19 mouse cellular contexts compared by ENCODE assay signal in genomic region chr15:96689919-96690318, GRCm38 (mm10).
"Had no signal": no experiment of that assay in that cellular context is flagged by ENCODE, and none has a peak within 500 bp of the region (broad histone marks: within the 10 kb centered on the region; RNA-seq: fewer than 3 reads in every experiment).

No protein-coding gene starts in this region.

- H3K27ac ChIP-seq: kidney, postnatal 0 days; layer of hippocampus, adult 2 months; limb, embryonic 15.5 days; liver, embryonic 14.5 days; macrophage; midbrain, embryonic 12.5 days; midbrain, embryonic 15.5 days; neural tube, embryonic 12.5 days; neural tube, embryonic 15.5 days; stomach, embryonic 15.5 days had no signal

- H3K27me3 ChIP-seq: limb, embryonic 15.5 days; midbrain, embryonic 12.5 days; midbrain, embryonic 15.5 days; neural tube, embryonic 12.5 days; neural tube, embryonic 15.5 days; stomach, embryonic 15.5 days had no signal

- H3K4me3 ChIP-seq: layer of hippocampus, adult 2 months; limb, embryonic 15.5 days; midbrain, embryonic 12.5 days; midbrain, embryonic 15.5 days; neural tube, embryonic 12.5 days; neural tube, embryonic 15.5 days; stomach, embryonic 15.5 days had no signal

- DNase-seq: kidney, adult 18-20 months; kidney, postnatal 25 days; layer of hippocampus, adult 9-11 months; liver, postnatal 0 days; lung, embryonic 14.5 days; retina, postnatal 1 day; right cerebral cortex, postnatal 25 days; spleen, adult 18-20 months; thymus, postnatal 25 days had no signal

- H3K4me1 ChIP-seq: midbrain, embryonic 12.5 days had no signal
